Mouse (Mus musculus) bone marrow, adult 2 months (tissue): ENCODE results near the gene Cfap36.

Source experiments
- CTCF ChIP-seq: fragments of 200-500 bp; IDR thresholded peaks from 2 replicates; pipeline ENCODE4 v1.5.1; 2011; ENCODE audit warnings: low read length, control low read depth; ENCODE audit not compliant: control insufficient read depth, insufficient read depth
- POLR2A ChIP-seq: fragments of 200-500 bp; IDR thresholded peaks from 2 replicates; pipeline ENCODE4 v1.6.1; 2011; ENCODE audit warnings: low read depth, mild to moderate bottlenecking, control low read depth, low read length, borderline replicate concordance; ENCODE audit not compliant: control insufficient read depth

- TF ChIP-seq POLR2A (no peak), CTCF (no peak)
These were observed 1.2 kb downstream of the Cfap36 start for GRCm38 (mm10) chr11:29245988-29246387.
